Comparison of ENCODE assay signal across 8 mouse cellular contexts in genomic region chr8:105714139-105714538, GRCm38 (mm10). TPM values are rescaled to one million over a fixed set of nuclear protein-coding genes. Genes with fewer than 3 reads are reported as not detected.
A peak's percentile ranks its signal among the peaks of the same experiment; 100 is the strongest.
DNase-seq lines count a peak whose midpoint lies in the region; ATAC-seq lines count a peak whose summit lies in the region.

No protein-coding gene starts in this region.

- 0 out of 2 replicates have a peak, but pooled peaks cover 3% of the 10 kb centered on the region for H3K36me3 ChIP-seq in midbrain, embryonic 11.5 days (ENCODE audit: control insufficient read depth, insufficient read depth, low read length)
- H3K36me3 ChIP-seq in midbrain, embryonic 15.5 days (replicated peaks), result peaks cover 7% of the 10 kb centered on the region; the same call in 1 of the 2 replicates
- H3K36me3 ChIP-seq in limb, embryonic 11.5 days (ENCODE audit: control insufficient read depth, insufficient read depth, low read length), result no peaks in the 10 kb centered on the region; the same call in 1 of the 2 replicates
- no peaks in the 10 kb centered on the region for H3K36me3 ChIP-seq in stomach, embryonic 15.5 days

- H3K4me3 ChIP-seq in midbrain, embryonic 11.5 days (ENCODE audit: low read depth, low read length), result no peak overlapping the region
- no peak overlapping the region for H3K4me3 ChIP-seq in midbrain, embryonic 15.5 days
- H3K4me3 ChIP-seq in limb, embryonic 11.5 days (ENCODE audit: low read depth, low read length), result no peak overlapping the region
- H3K4me3 ChIP-seq in stomach, embryonic 15.5 days (replicated peaks), result no peak overlapping the region

- no peaks in the 10 kb centered on the region for H3K4me1 ChIP-seq in midbrain, embryonic 11.5 days (ENCODE audit: control insufficient read depth, insufficient read depth, low read length)
- H3K4me1 ChIP-seq in midbrain, embryonic 15.5 days, result no peaks in the 10 kb centered on the region
- no peaks in the 10 kb centered on the region for H3K4me1 ChIP-seq in limb, embryonic 11.5 days (ENCODE audit: control insufficient read depth, insufficient read depth, low read length)
- H3K4me1 ChIP-seq in stomach, embryonic 15.5 days, result no peaks in the 10 kb centered on the region

- H3K9ac ChIP-seq in midbrain, embryonic 11.5 days (ENCODE audit: low read length), result no peak overlapping the region
- H3K9ac ChIP-seq in midbrain, embryonic 15.5 days, result no peak overlapping the region
- H3K9ac ChIP-seq in limb, embryonic 11.5 days (ENCODE audit: low read length), result no peak overlapping the region
- no peak overlapping the region for H3K9ac ChIP-seq in stomach, embryonic 15.5 days

- no peak overlapping the region for H3K27ac ChIP-seq in midbrain, embryonic 11.5 days (ENCODE audit: low read depth, low read length)
- H3K27ac ChIP-seq in midbrain, embryonic 15.5 days, result no peak overlapping the region
- no peak overlapping the region for H3K27ac ChIP-seq in limb, embryonic 11.5 days (replicated peaks; ENCODE audit: low read depth, low read length)
- H3K27ac ChIP-seq in stomach, embryonic 15.5 days, result peak overlapping the region; percentile 59; the same call in 1 of the 2 replicates

- peak; percentile 45 for ATAC-seq in midbrain, embryonic 11.5 days (ENCODE audit: low FRiP score)
- ATAC-seq in midbrain, embryonic 15.5 days (replicated peaks), result no peak
- no peak for ATAC-seq in limb, embryonic 11.5 days (ENCODE audit: insufficient number of reproducible peaks, low FRiP score, low TSS enrichment, low read depth)
- no peak for ATAC-seq in stomach, embryonic 15.5 days (ENCODE audit: insufficient read depth, low FRiP score, low read depth)

- 12% methylated on average over 3 of the region's 3 CpGs for WGBS in midbrain, embryonic 11.5 days
- WGBS in midbrain, embryonic 15.5 days, result 10% methylated on average over 3 of the region's 3 CpGs
- 3% methylated on average over 3 of the region's 3 CpGs for WGBS in limb, embryonic 11.5 days
- 5% methylated on average over 3 of the region's 3 CpGs for WGBS in stomach, embryonic 15.5 days

- no peak overlapping the region for H3K4me2 ChIP-seq in midbrain, embryonic 11.5 days
- H3K4me2 ChIP-seq in midbrain, embryonic 15.5 days, result no peak overlapping the region
- no peak overlapping the region for H3K4me2 ChIP-seq in limb, embryonic 11.5 days (ENCODE audit: low read depth, severe bottlenecking)
- no peak overlapping the region for H3K4me2 ChIP-seq in stomach, embryonic 15.5 days

- intact Hi-C loops in gastrocnemius, postnatal 14 days (cut with DNase I; ENCODE audit: low total_unique reads), result loop anchor here (5.0 kb wide), 2 partner anchors 118 to 213 kb away; no protein-coding TSS in a partner anchor

- H3K27me3 ChIP-seq in midbrain, embryonic 11.5 days (ENCODE audit: control insufficient read depth, insufficient read depth, low read length), result no peaks in the 10 kb centered on the region
- H3K27me3 ChIP-seq in midbrain, embryonic 15.5 days (replicated peaks), result no peaks in the 10 kb centered on the region
- no peaks in the 10 kb centered on the region for H3K27me3 ChIP-seq in limb, embryonic 11.5 days (ENCODE audit: control insufficient read depth, insufficient read depth, low read length)
- no peaks in the 10 kb centered on the region for H3K27me3 ChIP-seq in stomach, embryonic 15.5 days (replicated peaks)

- DNase-seq in midbrain, embryonic 11.5 days (ENCODE audit: low spot score, missing footprints), result peak; percentile 98
- peak; percentile 89 to 95 for DNase-seq in cerebellum, postnatal 36 days
- peak; percentile 87 for DNase-seq in gastrocnemius, postnatal 14 days
- DNase-seq in kidney, adult 11 months, result peak; percentile 72
- peak; percentile 95 for DNase-seq in limb, embryonic 11.5 days (ENCODE audit: low spot score)
- peak; percentile 84 to 88 for DNase-seq in natural killer cell, adult 2 months (ENCODE audit: low spot score in 2 of 2)

- H3K9me3 ChIP-seq in midbrain, embryonic 11.5 days (ENCODE audit: control insufficient read depth, low read length), result no peaks in the 10 kb centered on the region
- no peaks in the 10 kb centered on the region for H3K9me3 ChIP-seq in midbrain, embryonic 15.5 days
- no peaks in the 10 kb centered on the region for H3K9me3 ChIP-seq in limb, embryonic 11.5 days (ENCODE audit: control insufficient read depth, low read length)
- no peaks in the 10 kb centered on the region for H3K9me3 ChIP-seq in stomach, embryonic 15.5 days

RNA-seq across cellular contexts. Expression of gene Enkd1, which starts 6.1 kb away (rescaled TPM):
- polyA plus RNA-seq in midbrain, embryonic 11.5 days (2014; fragmentation: Nextera tagmentation; extraction: Ambion mirVana), result 33.7 and 33.9 TPM in 2 replicates
- 12.9 and 16.1 TPM in 2 replicates for polyA plus RNA-seq in midbrain, embryonic 15.5 days (2015; fragmentation: Nextera tagmentation; extraction: Ambion mirVana)
- 1 to 10 TPM; 1.6 to 1.7 TPM for total RNA-seq in gastrocnemius, postnatal 14 days (2021)
- polyA plus RNA-seq in limb, embryonic 11.5 days (2014; fragmentation: Nextera tagmentation; extraction: Ambion mirVana), result 42.3 and 44.3 TPM in 2 replicates
- polyA plus RNA-seq in stomach, embryonic 15.5 days (2015; fragmentation: Nextera tagmentation; extraction: Ambion mirVana), result 18.0 and 18.1 TPM in 2 replicates

RNA-seq across cellular contexts. Expression of gene 4933405L10Rik, which starts 6.7 kb away (rescaled TPM):
- not detected in 2 replicates for polyA plus RNA-seq in midbrain, embryonic 11.5 days (2014; fragmentation: Nextera tagmentation; extraction: Ambion mirVana)
- 0.28 and 0.43 TPM in 2 replicates for polyA plus RNA-seq in midbrain, embryonic 15.5 days (2015; fragmentation: Nextera tagmentation; extraction: Ambion mirVana)
- total RNA-seq in gastrocnemius, postnatal 14 days (2021), result not detected
- 0.12 TPM in 1 of 2 replicates, not detected in the other for polyA plus RNA-seq in limb, embryonic 11.5 days (2014; fragmentation: Nextera tagmentation; extraction: Ambion mirVana)
- polyA plus RNA-seq in stomach, embryonic 15.5 days (2015; fragmentation: Nextera tagmentation; extraction: Ambion mirVana), result 0.19 TPM in 1 of 2 replicates, not detected in the other

RNA-seq across cellular contexts. Expression of gene Pard6a, which starts 13.2 kb away (rescaled TPM):
- polyA plus RNA-seq in midbrain, embryonic 11.5 days (2014; fragmentation: Nextera tagmentation; extraction: Ambion mirVana), result 22.2 and 26.2 TPM in 2 replicates
- polyA plus RNA-seq in midbrain, embryonic 15.5 days (2015; fragmentation: Nextera tagmentation; extraction: Ambion mirVana), result 51.6 and 51.8 TPM in 2 replicates
- total RNA-seq in gastrocnemius, postnatal 14 days (2021), result 1 to 10 TPM; 5.2 to 7.0 TPM
- polyA plus RNA-seq in limb, embryonic 11.5 days (2014; fragmentation: Nextera tagmentation; extraction: Ambion mirVana), result 14.6 TPM in 2 replicates
- polyA plus RNA-seq in stomach, embryonic 15.5 days (2015; fragmentation: Nextera tagmentation; extraction: Ambion mirVana), result 14.9 and 15.0 TPM in 2 replicates

RNA-seq across cellular contexts. Expression of gene Acd, which starts 13.2 kb away (rescaled TPM):
- polyA plus RNA-seq in midbrain, embryonic 11.5 days (2014; fragmentation: Nextera tagmentation; extraction: Ambion mirVana), result 63.2 and 66.8 TPM in 2 replicates
- 104 and 106 TPM in 2 replicates for polyA plus RNA-seq in midbrain, embryonic 15.5 days (2015; fragmentation: Nextera tagmentation; extraction: Ambion mirVana)
- 10 to 100 TPM in 1 of 2 experiments, 1 to 10 TPM in 1; 9.2 to 10.3 TPM for total RNA-seq in gastrocnemius, postnatal 14 days (2021)
- polyA plus RNA-seq in limb, embryonic 11.5 days (2014; fragmentation: Nextera tagmentation; extraction: Ambion mirVana), result 68.9 and 71.5 TPM in 2 replicates
- polyA plus RNA-seq in stomach, embryonic 15.5 days (2015; fragmentation: Nextera tagmentation; extraction: Ambion mirVana), result 45.0 and 52.8 TPM in 2 replicates

RNA-seq across cellular contexts. Expression of gene Carmil2, which starts 28.1 kb away (rescaled TPM):
- polyA plus RNA-seq in midbrain, embryonic 11.5 days (2014; fragmentation: Nextera tagmentation; extraction: Ambion mirVana), result 2.1 and 3.3 TPM in 2 replicates
- polyA plus RNA-seq in midbrain, embryonic 15.5 days (2015; fragmentation: Nextera tagmentation; extraction: Ambion mirVana), result 24.9 and 25.6 TPM in 2 replicates
- under 1 TPM; 0.18 to 0.35 TPM for total RNA-seq in gastrocnemius, postnatal 14 days (2021)
- 0.45 and 0.73 TPM in 2 replicates for polyA plus RNA-seq in limb, embryonic 11.5 days (2014; fragmentation: Nextera tagmentation; extraction: Ambion mirVana)
- polyA plus RNA-seq in stomach, embryonic 15.5 days (2015; fragmentation: Nextera tagmentation; extraction: Ambion mirVana), result 1.2 and 1.4 TPM in 2 replicates
